Mouse (Mus musculus) heart, adult 2 months (tissue): Measurements from ENCODE around the gene Hamp2. TPM values are rescaled to one million over a fixed set of nuclear protein-coding genes. Genes with fewer than 3 reads are reported as not detected.
"Not testable (repeated sequence)": the region's sequence is repeated elsewhere in the genome, so short reads cannot be mapped to it uniquely, and the experiment has no call there.

Experiments
- DNase-seq, 2 experiments: peaks; one replicate each; pipeline ENCODE4 v3.0.0; 2021
- H3K27ac ChIP-seq: fragments of 200-600 bp; 2 replicates; pipeline ENCODE4 v1.8.1; 2022
- H3K27me3 ChIP-seq: fragments of 200-500 bp; 2 replicates; pipeline ENCODE4 v1.6.1; 2012; ENCODE audit warnings: mild to moderate bottlenecking, low read length, inconsistent platforms, mixed read lengths; ENCODE audit not compliant: control insufficient read depth, insufficient read depth
- H3K36me3 ChIP-seq: fragments of 200-500 bp; 2 replicates; pipeline ENCODE4 v1.6.1; 2012; ENCODE audit warnings: low read length, inconsistent platforms; ENCODE audit not compliant: control insufficient read depth, insufficient read depth
- H3K4me1 ChIP-seq: fragments of 200-500 bp; 2 replicates; pipeline ENCODE4 v1.6.1; 2011; ENCODE audit warnings: low read length; ENCODE audit not compliant: control insufficient read depth, insufficient read depth
- H3K4me3 ChIP-seq: fragments of 200-600 bp; 2 replicates; pipeline ENCODE4 v1.8.1; 2022
- H3K79me2 ChIP-seq: fragments of 200-500 bp; replicated peaks from 2 replicates; pipeline ENCODE4 v1.6.1; 2012; ENCODE audit warnings: mild to moderate bottlenecking, inconsistent platforms, low read length, moderate library complexity, mixed read lengths; ENCODE audit not compliant: control insufficient read depth, insufficient read depth
- H3K9ac ChIP-seq: fragments of 200-500 bp; 2 replicates; pipeline ENCODE4 v1.6.1; 2012; ENCODE audit warnings: low read depth, mild to moderate bottlenecking, control low read depth, inconsistent platforms, low read length, mixed read lengths
- CTCF ChIP-seq: fragments of 200-600 bp; IDR thresholded peaks from 2 replicates; pipeline ENCODE4 v1.8.1; 2022; ENCODE audit warnings: antibody characterized with exemption, mild to moderate bottlenecking, moderate library complexity
- EP300 ChIP-seq: fragments of 200-500 bp; IDR thresholded peaks from 2 replicates; pipeline ENCODE4 v1.6.1; 2011; ENCODE audit warnings: low read depth, low read length, control low read depth; ENCODE audit not compliant: insufficient read depth
- POLR2A ChIP-seq: fragments of 200-500 bp; IDR thresholded peaks from 2 replicates; pipeline ENCODE4 v1.6.1; 2011; ENCODE audit warnings: mild to moderate bottlenecking, low read depth, low read length, control low read depth; ENCODE audit not compliant: insufficient read depth
- WGBS: fragments of 180-500 bp; shearing (Covaris S2); methylation state at CpG from one replicate; pipeline ENCODE4 v1.1.7; 2018; 5-methylcytosine and 5-hydroxymethylcytosine counted together
- intact Hi-C: fragments of 180-260 bp; cut with DNase I; formaldehyde crosslinking; loops from one replicate; pipeline ENCODE4 v1.15.1; 2025
- polyA plus RNA-seq: library from polyadenylated mRNA; depleted of rRNA; stranded (reverse); fragments of >200 nt; gene quantifications from 2 replicates; pipeline ENCODE4 v1.2.3, GENCODE M21; 2012
- total RNA-seq, 2 experiments: library from RNA; stranded (reverse); gene quantifications; 2 replicates each; pipeline ENCODE4 v1.2.3; 2021

The Hamp2 gene
- total and polyA plus RNA-seq, 3 experiments: 2.1 to 4.5 (median 2.8) TPM

- intact Hi-C loops: no loop called here
- Histone ChIP-seq H3K79me2 (no peaks in the 10 kb centered on the region), H3K36me3 (no peaks in the 10 kb centered on the region), H3K27me3 (no peaks in the 10 kb centered on the region), H3K27ac (no peak overlapping the region), H3K4me3 (no peak overlapping the region), H3K9ac (no peak overlapping the region), H3K4me1 (no peaks in the 10 kb centered on the region)
- DNase-seq: peak in 1 of 2 experiments; percentile 19
- TF ChIP-seq POLR2A (no peak), CTCF (no peak), EP300 (no peak)
- 43% methylated on average over 3 of the region's 3 CpGs for WGBS
These were observed 410 bp downstream of the Hamp2 start for GRCm38 (mm10) chr7:30924071-30924470.

DNA sequence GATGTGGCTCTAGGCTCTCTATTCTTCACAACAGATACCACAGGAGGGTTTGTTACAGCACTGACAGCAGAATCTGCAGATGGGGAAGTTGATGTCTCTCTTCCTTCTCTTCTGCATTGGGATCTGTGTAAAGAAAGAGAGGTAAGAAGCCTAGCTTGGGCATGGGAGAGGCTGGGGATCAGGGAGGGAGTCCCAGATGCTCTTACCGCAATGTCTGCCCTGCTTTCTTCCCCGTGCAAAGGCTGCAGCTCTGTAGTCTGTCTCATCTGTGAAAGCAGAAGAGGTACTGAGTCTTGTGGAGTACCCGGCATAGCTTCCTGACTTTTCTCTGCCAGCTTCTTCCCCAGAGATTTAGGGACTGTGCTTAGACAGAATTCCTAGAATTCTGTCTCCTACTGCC is 2.0 kb downstream of the Hamp2 start:
- H3K27ac ChIP-seq, intact Hi-C loops, H3K79me2 ChIP-seq, DNase-seq, H3K4me1 ChIP-seq, H3K27me3 ChIP-seq, H3K36me3 ChIP-seq, H3K9ac ChIP-seq, H3K4me3 ChIP-seq: not testable (repeated sequence)
- 40% methylated on average over 3 of the region's 3 CpGs for WGBS

- 54% methylated on average over 3 of the region's 3 CpGs for WGBS
These were observed 4.3 kb downstream of the Hamp2 start for GRCm38 (mm10) chr7:30920217-30920616.

DNA sequence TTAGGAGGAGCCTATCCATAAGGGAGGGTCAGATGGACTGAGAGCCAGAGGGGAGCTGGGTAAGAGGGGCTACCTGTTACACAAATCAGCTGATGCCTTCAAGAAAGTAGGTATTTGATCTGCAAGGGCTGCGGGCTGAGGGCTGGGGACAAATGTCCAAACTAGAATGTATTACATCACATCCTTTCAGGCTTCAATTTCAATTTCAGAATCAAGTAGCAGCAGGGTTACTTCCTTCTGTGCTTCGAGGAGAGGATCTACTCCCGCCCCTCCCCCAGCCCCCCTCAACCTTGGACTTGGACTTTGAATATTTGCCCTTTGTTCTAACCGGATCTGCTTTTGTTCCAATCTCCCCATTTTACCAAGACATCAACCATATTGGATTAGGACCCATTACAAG is 7.3 kb downstream of the Hamp2 start:
- no peaks in the 10 kb centered on the region for H3K4me1 ChIP-seq
- intact Hi-C loops: no loop called here
- H3K9ac ChIP-seq: no peak overlapping the region
- no peak for DNase-seq
- H3K4me3 ChIP-seq: no peak overlapping the region
- H3K27ac ChIP-seq: no peak overlapping the region
- H3K27me3 ChIP-seq: no peaks in the 10 kb centered on the region
- TF ChIP-seq POLR2A (no peak), CTCF (no peak), EP300 (no peak)
- H3K79me2 ChIP-seq: no peaks in the 10 kb centered on the region
- no peaks in the 10 kb centered on the region for H3K36me3 ChIP-seq
- 34% methylated on average over 4 of the region's 4 CpGs for WGBS

More at GRCm38 (mm10) chr7:30920217-30920616, 4.3 kb downstream of the Hamp2 start:
- H3K4me1 ChIP-seq: no peaks in the 10 kb centered on the region
- no peak for DNase-seq
- no peaks in the 10 kb centered on the region for H3K36me3 ChIP-seq
- no peak overlapping the region for H3K27ac ChIP-seq
- no peaks in the 10 kb centered on the region for H3K79me2 ChIP-seq
- H3K27me3 ChIP-seq: no peaks in the 10 kb centered on the region
- TF ChIP-seq EP300: no peak
- TF ChIP-seq POLR2A: no peak
- TF ChIP-seq CTCF: no peak
- H3K4me3 ChIP-seq: no peak overlapping the region
- no peak overlapping the region for H3K9ac ChIP-seq
- intact Hi-C loops: no loop called here

DNA sequence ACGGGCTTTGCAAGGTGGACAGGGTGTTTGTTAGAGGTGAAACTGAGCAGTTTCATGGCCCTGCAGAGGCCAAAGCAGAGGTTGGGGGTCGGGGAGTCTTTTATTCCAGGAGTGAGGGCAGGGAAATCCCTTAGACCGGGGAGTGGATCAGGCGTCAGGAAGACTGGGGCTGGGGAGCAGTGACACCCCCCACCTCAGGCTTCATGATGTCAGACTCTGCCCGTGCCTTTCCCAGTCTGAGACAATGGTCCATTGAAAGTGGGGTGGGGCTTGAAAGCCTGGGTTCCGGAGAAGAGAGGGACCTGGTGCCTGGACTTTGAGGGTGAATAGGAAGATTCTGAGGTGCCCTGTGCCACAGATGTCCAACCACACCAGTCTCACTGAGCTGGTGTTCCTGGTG is 7.8 kb downstream of the Hamp2 start:
- no peaks in the 10 kb centered on the region for H3K36me3 ChIP-seq
- no peak overlapping the region for H3K4me3 ChIP-seq
- no peaks in the 10 kb centered on the region for H3K79me2 ChIP-seq
- no peak overlapping the region for H3K9ac ChIP-seq
- no peak for DNase-seq
- intact Hi-C loops: no loop called here
- H3K27me3 ChIP-seq: no peaks in the 10 kb centered on the region
- no peak overlapping the region for H3K27ac ChIP-seq
- TF ChIP-seq CTCF (no peak), POLR2A (no peak), EP300 (no peak)
- WGBS: 32% methylated on average over 6 of the region's 6 CpGs
- no peaks in the 10 kb centered on the region for H3K4me1 ChIP-seq

DNA sequence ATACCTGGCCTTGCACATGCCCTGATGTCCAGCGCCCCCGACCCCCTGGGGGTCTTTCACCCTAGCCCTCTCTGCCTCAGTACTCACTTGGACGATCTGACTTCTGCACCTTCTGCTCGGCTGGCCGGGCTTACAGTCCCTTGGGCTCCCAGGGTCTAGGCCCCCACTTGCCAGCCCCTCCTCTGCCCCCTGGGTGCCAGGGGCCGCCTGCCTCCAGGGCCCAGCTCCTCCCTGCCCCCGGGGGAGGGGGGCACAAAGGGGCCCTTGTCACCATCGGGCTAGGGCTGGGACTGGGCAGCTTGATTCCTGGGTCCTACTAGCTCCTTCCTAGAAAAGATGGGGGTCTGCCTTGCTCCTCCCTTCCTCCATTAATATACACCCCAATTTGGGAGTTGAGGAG is 9.7 kb downstream of the Hamp2 start, which contains the start of gene Mag:
Mag (minus strand) TSS at position 142 of the 400 bp plus-strand sequence.
- no peaks in the 10 kb centered on the region for H3K27me3 ChIP-seq
- intact Hi-C loops: no loop called here
- no peak within 1 kb of the TSS for H3K9ac ChIP-seq
- H3K4me3 ChIP-seq: no peak within 1 kb of the TSS
- no peak for TF ChIP-seq CTCF
- TF ChIP-seq POLR2A: no peak
- no peak for TF ChIP-seq EP300
- H3K36me3 ChIP-seq: no peaks in the 10 kb centered on the region
- no peaks in the 10 kb centered on the region for H3K4me1 ChIP-seq
- H3K27ac ChIP-seq: no peak within 1 kb of the TSS
- WGBS: 74% methylated on average over 8 of the region's 8 CpGs
- no peaks in the 10 kb centered on the region for H3K79me2 ChIP-seq
- no peak for DNase-seq

GRCm38 (mm10) chr7:30909773-30910172 is 14.7 kb downstream of the Hamp2 start:
- TF ChIP-seq EP300 (no peak), POLR2A (no peak), CTCF (no peak)
- H3K27ac ChIP-seq: no peak overlapping the region
- DNase-seq: no peak
- peaks cover 4% of the 10 kb centered on the region for H3K27me3 ChIP-seq
- H3K9ac ChIP-seq: no peak overlapping the region
- H3K4me3 ChIP-seq: no peak overlapping the region
- H3K4me1 ChIP-seq: no peaks in the 10 kb centered on the region
- intact Hi-C loops: no loop called here
- H3K36me3 ChIP-seq: no peaks in the 10 kb centered on the region
- WGBS: 79% methylated on average over 6 of the region's 6 CpGs
- H3K79me2 ChIP-seq: no peaks in the 10 kb centered on the region
